Mouse (Mus musculus) induced T-regulatory cell, adult 2 months (primary cell): Measurements from ENCODE around the gene Pfkfb4.

Experiments used
- DNase-seq: peaks from one replicate; pipeline ENCODE4 v3.0.0-alpha.2; 2012; ENCODE audit warnings: low read depth

Gene Pfkfb4

DNA sequence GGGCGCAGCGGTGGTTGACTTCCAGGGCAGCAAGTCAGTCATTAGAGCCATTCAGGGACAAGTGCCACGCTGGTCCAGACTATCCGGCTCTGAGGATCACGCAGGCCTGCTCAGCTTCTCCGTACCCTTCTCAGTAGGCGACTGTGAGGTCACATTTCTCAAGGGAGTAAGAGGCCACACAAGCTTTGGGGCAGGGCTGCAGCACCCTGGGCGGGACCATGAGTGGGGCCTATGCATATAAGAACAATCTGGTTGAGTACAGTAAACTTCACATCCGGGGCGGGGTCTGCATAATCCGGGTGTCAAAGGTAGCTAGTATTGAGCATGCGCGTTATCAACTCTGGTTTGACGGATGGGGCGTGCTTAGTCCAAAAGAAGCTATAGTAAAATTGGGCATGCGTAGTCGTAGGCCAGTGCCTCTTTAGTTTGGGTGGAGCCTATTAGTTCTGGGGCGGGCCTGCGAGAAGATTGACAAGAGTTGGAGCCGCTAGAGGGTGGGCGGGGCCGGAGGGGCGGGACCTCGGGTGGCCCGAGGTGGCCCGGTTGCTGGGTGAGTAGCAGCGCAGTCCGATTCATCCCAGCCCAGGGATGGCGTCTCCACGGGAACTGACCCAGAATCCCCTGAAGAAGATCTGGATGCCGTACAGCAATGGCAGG, at the start of gene Pfkfb4:
TSS of gene Pfkfb4 (plus strand) at position 351 of the 657 bp plus-strand sequence.
- DNase-seq = peak; percentile 100

DNA sequence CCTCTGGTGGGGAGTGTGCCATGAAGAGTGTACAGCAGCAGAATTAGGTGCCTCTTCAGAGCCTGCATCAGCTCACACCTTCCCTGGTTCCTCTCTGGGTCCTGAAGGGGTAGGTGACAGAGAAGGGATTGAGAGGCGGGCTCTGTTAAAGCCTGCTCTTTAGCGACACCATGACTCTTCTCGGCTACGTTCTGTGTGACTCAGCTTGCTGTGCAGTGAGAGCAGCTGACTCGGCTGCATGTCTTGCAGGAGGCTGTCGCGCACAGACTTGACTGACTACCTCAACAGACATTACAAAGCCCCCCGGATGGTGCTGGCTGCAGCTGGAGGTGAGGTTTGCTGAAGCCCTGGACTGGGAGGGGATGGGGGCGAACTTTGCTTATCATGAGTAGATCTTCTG, 46.5 kb upstream of the Pfkfb4 start:
- DNase-seq = no peak

DNA sequence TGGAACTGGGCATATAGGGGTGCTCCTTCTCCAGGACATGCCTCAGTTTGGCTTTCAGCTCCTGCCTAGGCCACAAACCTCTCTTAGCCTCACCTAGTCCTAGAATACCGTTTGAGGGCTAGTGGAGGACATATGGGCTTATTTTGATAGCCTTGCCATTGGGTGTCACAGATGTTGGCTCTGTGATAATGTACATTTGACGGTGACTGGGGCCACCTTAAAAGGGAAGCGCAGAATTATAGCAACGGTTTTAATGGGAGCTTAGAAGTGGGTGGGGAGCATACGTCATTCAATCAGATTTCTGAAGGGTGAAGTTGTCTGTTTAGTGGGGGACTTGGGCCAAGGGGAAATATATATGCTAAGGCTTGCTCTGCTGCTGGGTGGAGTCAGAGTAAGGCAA, 46.0 kb upstream of the Pfkfb4 start:
- DNase-seq = no peak

DNA sequence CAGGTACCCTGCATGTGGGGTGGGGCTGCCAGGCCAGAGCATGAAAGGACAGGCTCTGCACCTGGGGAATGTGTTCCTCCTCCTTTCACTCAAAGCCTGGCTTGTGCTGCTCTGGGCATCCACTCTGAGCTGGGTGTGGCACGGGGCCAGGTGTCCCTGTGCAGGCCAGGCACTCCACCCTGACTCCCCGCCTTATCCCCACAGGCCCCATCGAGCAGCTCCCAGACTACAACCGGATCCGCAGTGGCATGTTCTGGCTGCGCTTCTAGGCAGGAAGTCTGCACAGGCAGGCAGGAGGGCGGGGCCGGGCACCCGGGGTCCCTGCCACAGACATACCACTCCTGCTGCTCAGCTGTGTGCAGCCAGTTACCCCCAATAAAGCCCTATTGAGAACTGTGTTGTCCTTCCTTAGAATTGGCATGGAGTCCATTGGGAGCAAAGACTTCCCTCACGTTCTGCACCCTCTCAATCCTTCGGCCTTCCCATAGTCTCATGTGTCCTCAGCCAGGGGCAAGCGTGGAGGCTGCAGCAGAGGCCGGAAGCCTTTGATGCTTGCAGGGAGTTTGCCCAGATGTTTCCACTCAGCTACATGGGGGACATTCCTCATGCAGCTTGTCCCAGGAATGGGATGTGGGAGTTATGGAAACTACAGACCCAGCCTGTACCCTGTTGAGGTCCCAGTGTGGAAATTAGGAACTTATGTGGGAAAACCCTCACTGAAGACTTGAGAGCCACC, 42.2 kb upstream of the Pfkfb4 start:
- DNase-seq = no peak

DNA sequence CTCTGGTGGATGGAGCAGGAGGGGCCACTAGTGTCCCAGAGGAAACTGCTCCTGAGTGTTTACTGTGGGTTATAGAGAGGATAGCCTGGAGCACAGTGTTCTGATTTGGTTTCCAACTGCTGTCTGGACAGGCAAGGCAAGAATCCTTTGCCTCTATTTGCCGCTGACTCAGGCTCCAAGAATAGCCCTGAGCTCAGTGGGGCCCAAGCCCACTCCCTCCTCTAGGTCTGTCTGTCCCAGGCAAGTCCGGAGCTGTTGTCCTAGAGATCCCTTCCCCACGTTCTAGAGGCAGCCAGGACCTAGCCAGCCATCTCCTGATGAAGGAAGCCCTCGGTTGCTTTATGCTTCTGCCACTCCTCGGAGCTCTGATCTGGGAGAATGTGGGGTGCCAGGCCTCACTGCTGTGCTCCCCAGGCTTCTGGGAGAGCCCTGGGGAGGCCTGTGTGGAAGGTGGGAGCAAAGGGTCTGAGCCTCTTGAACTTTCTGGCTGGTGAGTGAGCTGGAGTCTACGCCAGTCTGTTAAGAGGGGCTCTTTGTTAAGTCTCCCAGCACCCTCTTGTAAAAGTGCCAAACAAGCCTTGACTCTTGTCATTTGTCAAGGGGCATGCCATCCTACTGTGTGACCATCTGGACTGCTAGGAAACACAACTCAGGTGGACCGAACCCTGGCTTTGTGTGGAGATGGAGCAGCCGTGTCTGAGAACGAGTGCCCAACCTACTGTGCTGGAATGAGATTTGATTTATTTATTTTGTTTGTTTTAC, 41.4 kb upstream of the Pfkfb4 start:
- DNase-seq = no peak

DNA sequence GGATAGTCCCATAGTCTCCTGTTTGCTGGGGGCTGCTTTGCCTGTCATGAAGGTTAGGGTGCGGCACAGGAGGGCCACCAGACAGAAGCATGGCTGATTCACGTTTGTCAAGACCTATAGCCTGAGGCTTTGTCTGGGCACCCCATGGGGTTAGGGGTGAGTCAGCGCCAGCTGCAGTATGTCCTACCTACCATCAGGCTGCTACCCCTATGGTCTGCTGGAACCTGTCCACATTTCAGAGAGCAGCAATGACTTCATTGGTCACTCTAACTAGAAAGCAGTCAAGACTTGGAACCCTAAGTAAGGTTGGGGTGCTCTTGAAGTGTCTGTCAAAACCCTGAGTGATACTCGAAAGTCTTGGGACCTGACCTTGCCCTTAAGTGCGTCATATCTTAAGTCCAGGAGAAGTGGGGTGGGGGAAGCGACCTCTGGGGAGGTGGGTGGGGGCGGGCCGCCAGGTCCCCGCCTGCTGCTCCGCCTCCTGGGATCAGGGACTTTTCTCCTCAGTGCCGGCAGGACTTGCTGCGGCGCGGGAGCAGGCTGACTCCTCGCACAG, 38.4 kb upstream of the Pfkfb4 start, which contains the start of gene Col7a1:
TSS of gene Col7a1 (plus strand) at position 506 of the 556 bp plus-strand sequence.
- DNase-seq = no peak

DNA sequence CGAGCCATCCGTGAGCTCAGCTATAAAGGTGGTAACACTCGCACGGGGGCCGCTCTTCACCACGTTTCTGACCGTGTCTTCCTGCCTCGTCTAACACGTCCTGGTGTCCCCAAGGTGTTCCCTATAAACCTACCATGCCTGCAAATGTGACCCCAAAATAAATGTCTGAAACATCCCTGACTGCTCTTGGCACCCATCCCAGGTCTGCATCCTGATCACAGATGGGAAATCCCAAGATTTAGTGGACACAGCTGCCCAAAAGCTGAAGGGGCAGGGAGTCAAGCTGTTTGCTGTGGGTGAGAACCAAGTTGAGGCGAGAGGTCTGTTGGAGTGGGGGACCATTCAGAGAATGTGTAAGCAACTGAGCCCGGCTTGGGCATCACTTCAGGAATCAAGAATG, 36.3 kb upstream of the Pfkfb4 start:
- DNase-seq = no peak

DNA sequence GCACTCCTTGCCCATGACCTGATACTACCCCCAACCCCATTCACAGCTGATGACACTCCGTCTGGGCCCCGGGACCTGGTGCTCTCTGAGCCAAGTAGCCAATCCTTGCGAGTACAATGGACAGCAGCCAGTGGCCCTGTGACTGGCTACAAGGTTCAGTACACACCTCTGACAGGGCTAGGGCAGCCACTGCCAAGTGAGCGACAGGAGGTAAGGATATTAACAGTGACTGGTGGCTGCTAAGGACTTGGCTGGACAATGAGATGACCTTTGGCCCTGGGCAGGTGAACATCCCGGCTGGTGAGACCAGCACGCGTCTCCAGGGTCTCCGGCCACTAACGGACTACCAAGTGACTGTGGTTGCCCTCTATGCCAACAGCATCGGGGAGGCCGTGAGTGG, 35.7 kb upstream of the Pfkfb4 start:
- DNase-seq = no peak

DNA sequence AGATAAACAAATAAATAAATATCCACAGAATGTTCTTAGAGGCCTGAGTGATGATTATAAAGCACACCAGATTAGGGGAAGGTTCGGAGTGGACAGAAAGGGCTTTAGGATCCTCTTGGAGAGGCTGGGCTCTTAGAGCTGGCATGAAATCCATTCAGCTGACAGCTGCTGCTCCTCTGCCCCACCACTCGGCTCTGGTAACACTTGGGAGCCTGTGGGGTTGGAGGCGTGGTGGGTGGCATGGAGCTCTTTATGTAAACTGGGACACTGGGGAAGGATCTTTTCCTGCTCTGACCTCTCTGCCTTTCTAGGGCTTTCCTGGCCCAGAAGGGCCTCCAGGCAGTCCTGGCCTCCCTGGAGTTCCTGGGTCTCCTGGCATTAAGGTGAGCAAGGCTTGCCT, 28.0 kb upstream of the Pfkfb4 start:
- DNase-seq = no peak

DNA sequence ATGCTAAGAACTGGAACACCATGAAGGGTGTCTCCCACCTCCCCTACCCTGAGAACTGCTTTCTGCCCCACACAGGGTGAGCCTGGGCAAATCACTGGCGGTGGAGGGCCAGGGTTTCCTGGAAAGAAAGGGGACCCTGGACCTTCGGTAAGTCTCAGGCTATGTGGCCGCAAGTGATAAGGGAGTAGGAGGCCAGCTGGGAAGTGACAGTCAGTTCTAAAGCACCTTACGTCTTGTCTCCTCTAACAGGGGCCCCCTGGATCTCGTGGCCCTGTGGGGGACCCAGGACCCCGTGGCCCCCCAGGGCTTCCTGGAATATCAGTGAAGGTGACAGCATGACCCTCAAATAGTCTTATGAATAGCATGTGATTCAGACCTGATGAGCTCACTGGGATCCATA, 27.2 kb upstream of the Pfkfb4 start:
- no peak for DNase-seq

DNA sequence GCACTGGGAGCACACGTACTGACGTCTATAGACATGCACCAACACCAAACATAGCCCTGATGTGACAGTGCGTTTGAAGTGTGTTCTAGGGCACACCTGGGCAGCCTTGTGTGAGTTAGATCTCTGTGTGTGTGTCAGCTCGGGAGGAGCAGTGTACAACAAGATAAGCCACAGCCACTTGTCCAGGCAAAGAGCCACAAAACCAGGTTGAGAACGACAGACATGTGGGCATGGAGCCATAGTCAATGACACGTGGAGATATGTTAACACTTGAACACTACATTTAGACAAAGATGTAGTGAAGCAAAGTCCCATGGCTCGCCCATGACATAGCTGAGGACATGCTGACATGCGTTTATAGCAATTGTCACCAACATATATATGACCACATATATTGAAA, 21.0 kb upstream of the Pfkfb4 start:
- DNase-seq = no peak

DNA sequence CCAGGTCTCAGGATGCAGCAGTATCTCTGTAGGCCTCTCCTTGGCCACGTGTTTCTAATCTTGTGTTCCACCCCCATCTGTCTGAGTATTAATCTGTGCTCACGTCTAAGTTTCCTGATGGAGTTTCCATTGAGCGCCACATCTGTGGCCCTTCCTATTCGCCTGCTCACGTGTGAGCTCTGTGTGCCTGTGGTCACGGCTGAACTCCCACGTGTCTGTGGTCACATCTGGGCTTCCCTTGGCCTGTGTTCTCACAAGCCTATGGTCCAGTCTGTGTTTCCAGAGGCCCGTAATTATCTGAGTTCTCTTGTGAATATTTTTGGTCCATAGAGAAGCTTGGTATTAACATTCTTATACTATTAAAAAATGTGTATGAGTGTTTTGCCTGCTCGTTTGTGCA, 15.1 kb upstream of the Pfkfb4 start:
- DNase-seq = no peak

DNA sequence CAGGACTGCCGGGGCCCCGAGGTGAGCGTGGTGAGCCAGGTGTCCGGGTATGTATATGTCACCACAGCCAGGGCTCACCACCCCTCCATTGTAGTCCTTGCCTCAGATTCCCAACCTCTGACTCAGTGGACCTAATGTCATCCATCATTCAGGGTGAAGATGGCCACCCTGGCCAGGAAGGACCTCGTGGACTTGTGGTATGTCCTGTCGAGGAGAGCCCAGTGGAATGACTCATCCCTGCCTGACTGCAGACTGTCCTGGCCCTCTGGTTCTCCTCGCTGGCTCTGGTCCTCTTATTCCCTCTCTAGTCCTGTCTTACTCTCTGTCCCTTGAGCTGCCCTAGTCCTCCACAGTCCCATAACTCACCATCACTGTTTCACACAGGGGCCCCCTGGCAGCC, 13.6 kb upstream of the Pfkfb4 start:
- DNase-seq = no peak

DNA sequence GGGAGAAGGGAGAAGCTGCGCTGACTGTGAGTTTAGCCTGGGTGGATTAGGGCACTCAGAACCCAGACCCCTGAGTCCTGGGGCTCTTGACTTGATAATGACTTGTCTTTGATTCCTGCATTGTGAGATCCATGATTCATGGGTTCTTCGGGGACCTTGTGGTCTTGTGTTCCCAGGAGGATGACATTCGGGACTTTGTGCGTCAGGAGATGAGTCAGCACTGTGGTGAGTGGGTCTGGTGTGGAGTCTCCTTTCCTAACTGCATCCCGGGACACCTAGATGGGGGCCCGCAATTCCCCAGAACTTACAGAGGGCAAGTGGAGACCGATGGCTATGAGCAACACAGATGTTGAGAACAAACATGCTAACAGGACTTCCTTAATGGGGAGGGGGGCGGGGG, 9.1 kb upstream of the Pfkfb4 start:
- DNase-seq = no peak

DNA sequence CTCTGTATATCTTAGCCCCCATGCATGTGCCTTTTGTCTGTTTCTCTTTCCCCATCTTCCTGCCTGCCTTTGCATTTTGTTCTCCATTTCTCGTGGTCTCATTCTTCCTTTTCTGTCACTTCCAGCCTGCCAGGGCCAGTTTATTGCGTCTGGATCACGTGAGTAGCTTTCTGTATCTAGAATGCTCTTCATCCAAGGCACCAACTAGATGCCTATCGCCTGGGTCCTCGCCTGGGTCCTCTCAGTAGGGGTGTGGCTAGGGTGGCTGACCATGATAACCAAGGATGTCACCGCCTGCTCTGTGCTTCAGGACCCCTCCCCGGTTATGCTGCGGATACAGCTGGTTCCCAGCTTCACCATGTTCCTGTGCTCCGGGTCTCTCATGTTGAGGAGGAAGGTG, 8.4 kb upstream of the Pfkfb4 start:
- DNase-seq = no peak

DNA sequence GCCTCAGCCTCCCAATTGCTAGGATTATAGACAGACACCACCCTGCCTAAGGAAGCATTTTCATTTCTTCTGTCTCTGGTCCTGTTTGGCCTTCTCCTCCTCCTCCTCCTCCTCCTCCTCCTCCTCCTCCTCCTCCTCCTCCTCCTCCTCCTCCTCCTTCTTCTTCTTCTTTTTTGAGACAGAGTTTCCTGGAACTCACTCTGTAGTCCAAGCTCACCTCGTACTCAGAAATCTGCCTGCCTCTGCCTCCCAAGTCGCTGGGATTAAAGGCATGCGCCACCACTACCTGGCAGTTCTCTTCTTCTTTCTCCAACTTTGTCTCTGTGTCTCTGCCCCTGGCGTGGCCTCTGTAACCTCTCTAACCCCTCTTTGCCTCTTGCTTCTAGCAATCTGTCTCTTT, 5.9 kb upstream of the Pfkfb4 start, which contains the start of gene Ucn2:
TSS of gene Ucn2 (plus strand) at position 301 of the 400 bp plus-strand sequence.
- DNase-seq = no peak

DNA sequence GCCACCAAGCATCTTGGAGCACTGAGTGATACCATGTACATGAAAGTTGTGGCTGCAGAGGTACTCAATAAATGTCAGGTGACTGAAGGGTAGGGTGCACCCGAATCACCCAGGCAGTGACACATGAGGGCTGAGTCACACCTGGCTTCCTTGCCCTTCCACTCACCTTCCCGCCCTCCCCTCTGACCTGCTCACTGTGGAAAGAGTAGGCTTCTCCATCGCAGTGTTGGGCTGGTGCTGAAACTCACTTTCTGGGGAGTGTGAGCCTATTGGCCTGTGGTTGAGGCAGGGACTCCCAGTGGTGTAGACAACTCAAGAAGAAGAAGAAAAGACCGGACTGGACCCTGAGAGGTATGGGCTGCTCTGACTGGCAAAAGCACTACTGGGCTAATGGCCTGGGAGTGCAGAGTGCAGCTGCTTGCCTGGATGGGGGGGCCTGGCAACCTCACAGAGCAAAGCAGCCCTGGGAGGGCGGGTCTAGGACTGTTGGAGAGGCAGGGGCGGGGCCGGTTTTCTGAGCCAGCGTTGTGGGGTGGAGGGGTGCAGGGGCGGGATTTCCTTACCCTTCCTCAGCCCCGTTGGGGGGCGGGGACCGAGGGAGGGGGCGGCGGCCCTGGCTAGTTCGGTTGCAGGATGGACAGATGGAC, 3.8 kb upstream of the Pfkfb4 start:
- no peak for DNase-seq

DNA sequence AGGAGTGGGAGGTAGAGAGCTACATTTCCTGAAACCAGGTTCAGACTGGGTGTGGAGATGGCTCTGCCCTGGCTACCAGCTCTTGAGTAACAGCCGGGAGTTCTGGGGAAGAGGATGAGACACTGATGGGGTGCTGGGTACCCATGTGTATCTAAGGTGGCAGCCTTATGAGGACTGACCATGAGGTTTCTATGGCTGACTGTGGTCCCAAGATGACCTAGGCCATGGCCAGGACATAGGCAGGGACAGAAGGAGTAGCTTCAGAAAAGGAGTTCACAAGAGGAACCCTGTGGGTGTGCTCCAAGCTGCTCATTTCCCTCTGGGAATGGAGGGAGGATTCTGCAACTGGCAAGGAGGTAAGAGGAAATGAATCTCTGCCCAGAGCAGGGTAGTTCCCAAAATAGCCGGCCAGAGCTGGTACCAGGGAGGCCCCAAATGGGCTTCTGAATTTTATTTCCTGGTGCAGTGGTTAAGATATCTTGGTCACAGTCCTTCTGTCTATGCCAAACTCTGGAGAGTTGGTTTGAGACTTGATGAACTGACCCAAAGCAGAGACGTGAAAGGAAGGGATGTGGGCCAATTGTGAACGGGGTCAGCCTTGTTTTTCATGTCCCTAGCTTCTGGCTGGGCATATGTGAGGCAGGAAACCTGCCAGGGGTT, 1.6 kb upstream of the Pfkfb4 start:
- no peak for DNase-seq

DNA sequence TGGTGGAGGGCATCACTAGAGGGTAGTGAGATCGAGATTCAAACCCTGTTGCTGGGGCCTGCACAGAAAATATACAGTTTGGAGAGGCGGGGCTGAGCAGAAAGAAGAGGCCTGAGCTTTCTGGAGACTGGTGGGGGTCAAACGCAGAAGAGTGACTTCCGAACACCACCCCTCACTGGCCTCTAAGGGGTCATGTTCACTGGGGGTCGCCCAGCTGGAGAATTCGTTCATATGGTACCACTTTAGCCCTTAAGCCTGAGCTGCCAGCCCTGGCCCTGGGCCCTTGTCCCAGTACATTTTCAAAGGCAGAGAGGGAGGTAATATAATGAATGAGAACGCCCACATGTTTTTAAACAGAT, 1.1 kb upstream of the Pfkfb4 start:
- no peak for DNase-seq

DNA sequence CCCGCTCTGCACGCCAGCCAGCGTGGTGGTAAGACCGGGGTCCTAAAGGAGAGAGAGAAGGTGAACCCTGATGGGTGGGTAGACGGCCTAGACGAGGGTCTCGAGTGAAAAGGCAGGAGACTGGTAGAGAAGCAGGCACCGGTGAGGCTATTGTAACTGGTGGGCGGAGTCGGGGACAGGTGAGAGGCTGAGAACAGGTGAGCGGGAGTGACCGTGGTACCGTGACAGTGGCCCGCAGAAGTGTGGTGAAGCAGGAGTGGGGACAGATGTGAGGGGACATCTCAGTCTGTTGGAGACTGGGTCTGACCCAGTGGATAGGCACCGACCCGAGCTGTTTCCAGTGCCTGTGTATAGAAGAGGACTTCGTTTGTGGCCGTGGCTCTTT, 499 bp downstream of the Pfkfb4 start:
- DNase-seq = no peak

DNA sequence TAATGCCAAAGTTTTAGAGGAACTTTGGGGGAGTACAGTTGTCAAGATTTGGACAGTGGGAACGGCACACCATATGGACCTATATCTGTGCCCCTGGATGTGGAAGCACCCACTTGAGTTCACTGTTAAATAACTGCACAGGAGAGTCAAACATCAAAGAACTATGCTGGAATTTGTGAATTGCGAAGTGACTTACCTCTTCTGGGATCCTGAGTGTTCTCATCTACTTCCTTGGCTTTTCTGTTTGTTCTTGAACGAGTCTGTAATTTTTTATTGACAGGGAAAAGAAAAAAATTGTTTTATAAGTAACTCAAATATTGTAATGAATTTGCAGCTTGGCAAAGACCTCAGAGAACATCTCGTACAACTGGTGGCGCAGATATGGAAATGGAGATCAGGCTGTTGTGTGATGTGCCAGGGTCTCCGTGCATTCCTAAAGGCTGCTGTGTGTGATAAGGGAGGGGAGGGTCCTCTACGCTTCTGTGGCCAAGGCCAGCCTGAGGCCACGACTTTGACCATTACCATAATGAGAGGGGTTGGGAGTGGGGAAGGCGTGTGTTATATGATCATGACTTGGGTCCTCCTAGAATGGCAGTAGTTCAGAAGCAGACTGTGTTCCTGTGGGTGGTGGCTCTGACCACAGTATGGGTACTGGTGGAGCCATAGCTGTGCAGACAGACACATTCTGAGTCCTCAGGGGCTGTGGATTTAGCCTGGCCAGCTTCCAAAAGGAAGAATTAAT, 1.2 kb downstream of the Pfkfb4 start:
- DNase-seq = no peak
